Mouse (Mus musculus) left cerebral cortex, adult 6 months (tissue): ENCODE results near the gene Rpl15. TPM values are rescaled to one million over a fixed set of nuclear protein-coding genes. Genes with fewer than 3 reads are reported as not detected.

Experiments
- long read RNA-seq, 2 experiments: library from polyadenylated mRNA; unstranded; transcript quantifications; one replicate each; pipeline ENCODE4 v2.0.0; 2019 to 2020
- polyA plus RNA-seq: library from polyadenylated mRNA; unstranded; fragments of <200 nt; fragmentation: Nextera tagmentation; gene quantifications from 2 replicates; pipeline ENCODE4 v1.2.3, GENCODE M21; 2021

The Rpl15 gene
- polyA plus RNA-seq, result 758 and 920 TPM in 2 replicates
- long read RNA-seq, experiment 1, transcript Rpl15-202 (4 exons, 1,922 nt), result major isoform, 548 of 654 reads
- long read RNA-seq, experiment 1, transcript Rpl15-203 (4 exons, 802 nt), result minor isoform, 11 of 654 reads
- long read RNA-seq, experiment 1, transcript Rpl15-201 (4 exons, 883 nt), result minor isoform, 26 of 654 reads
- long read RNA-seq, experiment 1, transcript Rpl15-204 (3 exons, 802 nt), result minor isoform, 59 of 654 reads
- long read RNA-seq, experiment 1, partial matches to known transcripts, result 1 of 654 reads
- long read RNA-seq, experiment 1, other reads (novel, unspliced or antisense), result 8 of 654 reads
- long read RNA-seq, experiment 2, transcript Rpl15-204 (3 exons, 802 nt), result minor isoform, 22 of 491 reads
- long read RNA-seq, experiment 2, transcript Rpl15-203 (4 exons, 802 nt), result minor isoform, 11 of 491 reads
- long read RNA-seq, experiment 2, transcript Rpl15-201 (4 exons, 883 nt), result minor isoform, 25 of 491 reads
- long read RNA-seq, experiment 2, transcript Rpl15-202 (4 exons, 1,922 nt), result major isoform, 395 of 491 reads
- long read RNA-seq, experiment 2, partial matches to known transcripts, result 0 of 491 reads
- long read RNA-seq, experiment 2, other reads (novel, unspliced or antisense), result 30 of 491 reads

GRCm38 (mm10) chr14:18270529-18271441 is at the start of gene Rpl15, which contains the start of gene Nkiras1:
Gene Rpl15, minus strand, starts transcription at chr14:18271391.
Gene Nkiras1, plus strand, starts transcription at chr14:18271136.

GRCm38 (mm10) chr14:18238750-18239731 is 32.1 kb downstream of the Rpl15 start, which contains the start of gene Nr1d2:
Gene Nr1d2, minus strand, starts transcription at chr14:18239127.

Other genes starting within 250 kb of the Rpl15 start
- 20.3 and 23.7 TPM in 2 replicates for gene Nr1d2, start 32.3 kb downstream of the Rpl15 start, polyA plus RNA-seq
- 137 and 173 TPM in 2 replicates for gene Nkiras1, start 255 bp downstream of the Rpl15 start, polyA plus RNA-seq
- gene Ube2e1, start 60.5 kb upstream of the Rpl15 start, polyA plus RNA-seq, result 45.7 and 57.2 TPM in 2 replicates